Mouse (Mus musculus): ENCODE results near the gene Tsr2. TPM values are rescaled to one million over a fixed set of nuclear protein-coding genes. Genes with fewer than 3 reads are reported as not detected.

The Tsr2 gene
- 32.1 and 32.5 TPM in 2 replicates for polyA plus RNA-seq (2014; fragmentation: Nextera tagmentation; extraction: Ambion mirVana)

DNA sequence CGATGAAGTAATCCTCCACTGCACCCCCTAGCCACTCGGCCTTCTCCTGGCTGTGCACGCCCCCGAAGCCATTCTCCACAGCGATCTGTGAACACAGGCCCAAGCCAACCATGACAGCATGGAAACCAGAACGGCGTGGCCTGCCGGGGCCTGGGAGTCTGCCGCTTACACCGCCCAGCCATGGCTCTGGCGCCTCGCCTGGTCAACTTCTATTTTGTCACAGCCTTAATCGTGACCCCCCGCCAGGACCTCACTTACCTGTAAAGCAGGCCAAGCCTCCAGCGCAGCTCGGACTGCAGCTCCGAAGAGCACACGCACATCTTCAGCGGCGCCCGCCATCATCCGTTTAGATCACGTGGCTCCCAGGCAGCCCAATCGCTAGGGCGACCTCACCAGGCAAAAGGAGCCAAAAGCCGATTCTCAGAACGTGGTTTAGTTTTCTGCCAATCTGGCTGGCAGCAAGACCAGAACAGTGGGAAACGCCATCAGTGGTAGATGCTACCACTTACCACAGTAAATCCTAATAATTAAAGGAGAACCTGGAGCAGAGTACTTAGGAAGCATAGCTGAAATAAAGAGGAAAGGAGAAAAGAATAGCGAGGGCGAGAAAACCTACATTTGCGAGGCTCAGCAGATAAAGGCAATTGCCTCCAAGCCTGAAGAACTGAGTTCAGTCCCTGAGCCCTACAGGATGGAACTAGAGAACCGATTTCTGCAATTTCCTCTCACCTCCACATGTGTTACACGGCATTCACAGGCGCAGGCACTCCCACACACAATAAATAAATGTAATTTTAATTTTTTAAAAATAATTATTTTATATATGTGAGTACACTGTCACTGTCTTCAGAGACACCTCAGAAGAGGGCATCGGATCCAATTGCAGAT, at the start of gene Tsr2:
Tsr2 (minus strand) TSS at position 373 of the 888 bp plus-strand sequence.
- no peaks in the 10 kb centered on the region for H3K36me3 ChIP-seq (replicated peaks; ENCODE audit: control insufficient read depth, insufficient read depth)
- 0 out of 2 replicates have a peak within 1 kb of the TSS, but pooled peaks have one; percentile 41 for H3K27ac ChIP-seq
- no peaks in the 10 kb centered on the region for H3K27me3 ChIP-seq (ENCODE audit: control insufficient read depth, insufficient read depth, low read length)
- peak within 1 kb of the TSS; percentile 56 for H3K4me2 ChIP-seq (replicated peaks)
- no peaks in the 10 kb centered on the region for H3K9me3 ChIP-seq (ENCODE audit: control insufficient read depth, low read length)
- DNase-seq (ENCODE audit: low spot score), result peak; percentile 81
- H3K4me3 ChIP-seq (replicated peaks; ENCODE audit: low read length), result peak within 1 kb of the TSS; percentile 59
- H3K4me1 ChIP-seq (replicated peaks; ENCODE audit: control insufficient read depth, insufficient read depth, low read length), result peaks cover 7% of the 10 kb centered on the region; the same call in 1 of the 2 replicates
- peak within 1 kb of the TSS; percentile 67 for H3K9ac ChIP-seq
- ATAC-seq (ENCODE audit: low FRiP score), result peak; percentile 94
- 27% methylated on average over 35 of the region's 35 CpGs for WGBS

DNA sequence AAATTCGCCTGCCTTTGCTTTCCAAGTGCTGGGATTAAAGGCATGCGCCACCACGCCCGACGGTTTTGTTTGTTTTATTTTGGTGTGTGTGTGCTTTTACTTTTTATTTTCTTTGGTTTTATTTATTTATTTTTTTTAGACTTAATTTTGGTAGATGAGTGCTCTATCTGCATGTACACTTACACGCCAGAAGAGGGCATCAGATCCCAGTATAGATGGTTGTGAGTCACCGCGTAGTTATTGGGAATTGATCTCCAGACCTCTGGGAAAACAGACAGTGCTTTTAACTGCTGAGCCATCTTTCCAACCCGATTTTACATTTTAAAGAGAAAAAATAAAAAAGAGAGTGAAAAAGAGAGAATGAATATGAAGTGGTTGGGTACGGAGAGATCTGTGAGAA, 36.4 kb upstream of the Tsr2 start:
- no peaks in the 10 kb centered on the region for H3K27me3 ChIP-seq (ENCODE audit: control insufficient read depth, insufficient read depth, low read length)
- no peak overlapping the region for H3K27ac ChIP-seq
- no peak for ATAC-seq (ENCODE audit: low FRiP score)
- H3K36me3 ChIP-seq (replicated peaks; ENCODE audit: control insufficient read depth, insufficient read depth), result no peaks in the 10 kb centered on the region
- H3K4me3 ChIP-seq (replicated peaks; ENCODE audit: low read length), result no peak overlapping the region
- no peak for DNase-seq (ENCODE audit: low spot score)
- 33% methylated on average over 10 of the region's 10 CpGs for WGBS
- no peak overlapping the region for H3K4me2 ChIP-seq (replicated peaks)
- no peak overlapping the region for H3K9ac ChIP-seq
- no peaks in the 10 kb centered on the region for H3K4me1 ChIP-seq (replicated peaks; ENCODE audit: control insufficient read depth, insufficient read depth, low read length)
- H3K9me3 ChIP-seq (ENCODE audit: control insufficient read depth, low read length), result no peaks in the 10 kb centered on the region

DNA sequence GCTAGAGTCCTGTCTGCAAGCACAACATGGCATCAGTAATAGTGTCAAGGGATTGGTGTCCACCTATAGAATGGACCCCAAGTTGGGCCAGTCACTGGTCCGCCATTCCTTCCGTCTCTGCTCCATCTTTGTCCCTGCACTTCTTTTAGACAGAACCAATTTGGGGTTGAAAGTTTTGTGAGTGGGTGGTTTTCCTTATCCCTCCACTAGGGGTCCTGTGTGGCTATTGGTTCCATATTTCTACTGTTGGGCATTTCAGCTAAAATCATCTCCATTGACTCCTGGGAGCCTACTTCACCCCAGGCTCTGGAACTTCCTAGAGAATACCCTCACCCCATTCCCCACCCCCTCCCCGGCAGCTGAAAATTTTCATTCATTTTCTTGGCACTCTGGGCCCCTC, 34.1 kb upstream of the Tsr2 start:
- no peak for DNase-seq (ENCODE audit: low spot score)
- ATAC-seq (ENCODE audit: low FRiP score), result no peak
- Histone ChIP-seq H3K4me3 (replicated peaks; ENCODE audit: low read length) (no peak overlapping the region), H3K36me3 (replicated peaks; ENCODE audit: control insufficient read depth, insufficient read depth) (no peaks in the 10 kb centered on the region), H3K9me3 (ENCODE audit: control insufficient read depth, low read length) (no peaks in the 10 kb centered on the region), H3K27ac (no peak overlapping the region), H3K4me1 (replicated peaks; ENCODE audit: control insufficient read depth, insufficient read depth, low read length) (no peaks in the 10 kb centered on the region), H3K9ac (no peak overlapping the region), H3K27me3 (ENCODE audit: control insufficient read depth, insufficient read depth, low read length) (no peaks in the 10 kb centered on the region), H3K4me2 (replicated peaks) (no peak overlapping the region)
- 74% methylated on average over 3 of the region's 3 CpGs for WGBS

DNA sequence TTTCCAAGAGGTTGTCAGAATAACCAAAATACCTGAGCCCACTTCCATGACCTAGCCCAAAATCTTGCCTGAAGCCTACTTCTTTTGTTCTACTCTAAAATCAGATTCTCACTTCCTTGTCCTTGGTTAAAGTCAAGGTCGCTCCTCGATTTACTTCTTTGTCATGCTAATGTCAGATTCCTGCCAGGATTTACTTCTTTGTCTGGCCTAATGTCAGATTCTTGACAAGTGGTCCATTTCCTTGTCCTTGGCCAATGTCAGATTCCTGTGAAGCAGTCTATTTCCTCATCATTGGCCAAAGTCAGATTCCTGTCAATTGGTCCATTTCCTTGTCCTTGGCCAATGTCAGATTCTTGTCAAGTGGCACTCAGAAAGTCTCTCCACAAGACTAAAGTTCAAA, 27.6 kb upstream of the Tsr2 start:
- 49% methylated on average over 2 of the region's 2 CpGs for WGBS
- H3K27me3 ChIP-seq (ENCODE audit: control insufficient read depth, insufficient read depth, low read length), result no peaks in the 10 kb centered on the region
- no peaks in the 10 kb centered on the region for H3K9me3 ChIP-seq (ENCODE audit: control insufficient read depth, low read length)
- no peak for ATAC-seq (ENCODE audit: low FRiP score)
- DNase-seq (ENCODE audit: low spot score), result no peak
- no peaks in the 10 kb centered on the region for H3K36me3 ChIP-seq (replicated peaks; ENCODE audit: control insufficient read depth, insufficient read depth)
- H3K4me1 ChIP-seq (replicated peaks; ENCODE audit: control insufficient read depth, insufficient read depth, low read length), result no peaks in the 10 kb centered on the region
- H3K9ac ChIP-seq, result no peak overlapping the region
- no peak overlapping the region for H3K4me2 ChIP-seq (replicated peaks)
- no peak overlapping the region for H3K4me3 ChIP-seq (replicated peaks; ENCODE audit: low read length)
- H3K27ac ChIP-seq, result no peak overlapping the region

DNA sequence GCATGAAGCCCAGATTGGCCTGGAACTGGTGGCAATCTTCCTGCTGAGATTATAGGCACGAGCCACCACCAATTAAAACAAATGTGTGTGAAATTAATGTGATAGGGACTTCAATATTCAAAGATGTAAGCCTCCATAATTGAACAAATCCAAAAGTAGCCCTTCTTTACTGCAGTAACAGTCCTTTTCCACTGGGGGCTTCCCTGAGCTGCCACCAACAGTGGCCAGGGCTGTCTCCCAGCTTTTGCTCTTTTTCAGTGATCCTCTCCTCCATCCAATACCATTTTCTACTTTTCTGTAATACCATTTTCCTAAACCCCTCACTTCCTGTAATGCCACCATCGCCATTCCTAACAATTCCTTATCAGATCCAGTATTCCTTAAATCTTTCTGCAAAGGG, 21.1 kb upstream of the Tsr2 start:
- H3K4me2 ChIP-seq (replicated peaks), result no peak overlapping the region
- no peak overlapping the region for H3K9ac ChIP-seq
- 7% methylated on average over 2 of the region's 2 CpGs for WGBS
- no peaks in the 10 kb centered on the region for H3K9me3 ChIP-seq (ENCODE audit: control insufficient read depth, low read length)
- no peak for ATAC-seq (ENCODE audit: low FRiP score)
- no peak for DNase-seq (ENCODE audit: low spot score)
- no peaks in the 10 kb centered on the region for H3K4me1 ChIP-seq (replicated peaks; ENCODE audit: control insufficient read depth, insufficient read depth, low read length)
- H3K27ac ChIP-seq, result no peak overlapping the region
- no peaks in the 10 kb centered on the region for H3K36me3 ChIP-seq (replicated peaks; ENCODE audit: control insufficient read depth, insufficient read depth)
- H3K4me3 ChIP-seq (replicated peaks; ENCODE audit: low read length), result no peak overlapping the region
- no peaks in the 10 kb centered on the region for H3K27me3 ChIP-seq (ENCODE audit: control insufficient read depth, insufficient read depth, low read length)

GRCm38 (mm10) chrX:151116795-151117194, 20.5 kb upstream of the Tsr2 start:
- no peaks in the 10 kb centered on the region for H3K27me3 ChIP-seq (ENCODE audit: control insufficient read depth, insufficient read depth, low read length)
- no peak overlapping the region for H3K27ac ChIP-seq
- no peak overlapping the region for H3K4me2 ChIP-seq (replicated peaks)
- H3K9ac ChIP-seq, result no peak overlapping the region
- H3K4me3 ChIP-seq (replicated peaks; ENCODE audit: low read length), result no peak overlapping the region
- no peaks in the 10 kb centered on the region for H3K9me3 ChIP-seq (ENCODE audit: control insufficient read depth, low read length)
- H3K4me1 ChIP-seq (replicated peaks; ENCODE audit: control insufficient read depth, insufficient read depth, low read length), result no peaks in the 10 kb centered on the region
- H3K36me3 ChIP-seq (replicated peaks; ENCODE audit: control insufficient read depth, insufficient read depth), result no peaks in the 10 kb centered on the region
- DNase-seq (ENCODE audit: low spot score), result peak; percentile 35
- WGBS, result 15% methylated on average over 7 of the region's 7 CpGs
- peak; percentile 68; the same call in 1 of the 2 replicates for ATAC-seq (ENCODE audit: low FRiP score)

GRCm38 (mm10) chrX:151107301-151108067, 11.1 kb upstream of the Tsr2 start:
- DNase-seq (ENCODE audit: low spot score), result no peak
- Histone ChIP-seq H3K4me1 (replicated peaks; ENCODE audit: control insufficient read depth, insufficient read depth, low read length) (0 out of 2 replicates have a peak, but pooled peaks cover 4% of the 10 kb centered on the region), H3K9me3 (ENCODE audit: control insufficient read depth, low read length) (no peaks in the 10 kb centered on the region), H3K4me3 (replicated peaks; ENCODE audit: low read length) (no peak overlapping the region), H3K4me2 (replicated peaks) (no peak overlapping the region), H3K27ac (peak overlapping the region; percentile 62), H3K9ac (no peak overlapping the region), H3K27me3 (ENCODE audit: control insufficient read depth, insufficient read depth, low read length) (no peaks in the 10 kb centered on the region), H3K36me3 (replicated peaks; ENCODE audit: control insufficient read depth, insufficient read depth) (no peaks in the 10 kb centered on the region)
- peak; percentile 74 for ATAC-seq (ENCODE audit: low FRiP score)
- 47% methylated on average over 7 of the region's 7 CpGs for whole genome bisulfite sequencing

DNA sequence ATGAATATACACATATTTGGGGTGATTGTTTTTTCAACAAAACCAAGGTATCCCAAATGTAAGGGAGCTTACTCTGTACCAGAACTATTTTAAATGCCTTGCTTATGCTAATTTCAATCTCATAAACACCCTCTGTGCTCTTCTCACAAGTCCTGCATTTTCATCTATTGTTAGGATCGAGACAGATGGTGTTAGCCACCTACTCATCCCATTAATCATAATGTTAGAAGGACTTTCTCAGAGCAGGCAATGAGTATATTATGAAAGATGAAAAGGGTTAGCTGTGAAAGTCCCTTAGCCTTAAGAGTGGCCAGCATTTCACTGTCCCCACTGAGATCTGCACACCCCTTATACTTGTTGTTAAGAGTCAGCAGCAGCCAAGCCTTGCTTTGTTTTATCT, 8.9 kb downstream of the Tsr2 start:
- no peaks in the 10 kb centered on the region for H3K9me3 ChIP-seq (ENCODE audit: control insufficient read depth, low read length)
- 64% methylated on average over 1 of the region's 1 CpGs for whole genome bisulfite sequencing
- no peak overlapping the region for H3K27ac ChIP-seq
- peaks cover 57% of the 10 kb centered on the region for H3K36me3 ChIP-seq (replicated peaks; ENCODE audit: control insufficient read depth, insufficient read depth)
- H3K4me2 ChIP-seq (replicated peaks), result no peak overlapping the region
- ATAC-seq (ENCODE audit: low FRiP score) (no peak), DNase-seq (ENCODE audit: low spot score) (no peak)
- H3K4me1 ChIP-seq (replicated peaks; ENCODE audit: control insufficient read depth, insufficient read depth, low read length), result no peaks in the 10 kb centered on the region
- no peaks in the 10 kb centered on the region for H3K27me3 ChIP-seq (ENCODE audit: control insufficient read depth, insufficient read depth, low read length)
- H3K4me3 ChIP-seq (replicated peaks; ENCODE audit: low read length), result no peak overlapping the region
- no peak overlapping the region for H3K9ac ChIP-seq

- no peaks in the 10 kb centered on the region for H3K27me3 ChIP-seq (ENCODE audit: control insufficient read depth, insufficient read depth, low read length)
- peaks cover 58% of the 10 kb centered on the region for H3K36me3 ChIP-seq (replicated peaks; ENCODE audit: control insufficient read depth, insufficient read depth)
- 85% methylated on average over 2 of the region's 2 CpGs for WGBS
- no peak overlapping the region for H3K4me3 ChIP-seq (replicated peaks; ENCODE audit: low read length)
- no peak overlapping the region for H3K9ac ChIP-seq
- no peak overlapping the region for H3K4me2 ChIP-seq (replicated peaks)
- no peaks in the 10 kb centered on the region for H3K4me1 ChIP-seq (replicated peaks; ENCODE audit: control insufficient read depth, insufficient read depth, low read length)
- no peak for DNase-seq (ENCODE audit: low spot score)
- no peak for ATAC-seq (ENCODE audit: low FRiP score)
- H3K27ac ChIP-seq, result no peak overlapping the region
- no peaks in the 10 kb centered on the region for H3K9me3 ChIP-seq (ENCODE audit: control insufficient read depth, low read length)
These were observed 10.7 kb downstream of the Tsr2 start for GRCm38 (mm10) chrX:151085599-151085998.

All from hindbrain, embryonic 14.5 days (tissue).